In genomic region chr9:108450292-108451169, GRCm38 (mm10) we compare ENCODE assay signal across 8 mouse cellular contexts. TPM values are rescaled to one million over a fixed set of nuclear protein-coding genes. Genes with fewer than 3 reads are reported as not detected.
DNase-seq lines count a peak whose midpoint lies in the region; ATAC-seq lines count a peak whose summit lies in the region.

No protein-coding gene starts in this region.

- peak overlapping the region; percentile 98 for H3K4me2 ChIP-seq in heart, embryonic 16.5 days (ENCODE audit: low read depth, low read length)
- H3K4me2 ChIP-seq in midbrain, embryonic 14.5 days (ENCODE audit: low read length): peak overlapping the region; percentile 75

- ATAC-seq in heart, embryonic 16.5 days (replicated peaks; ENCODE audit: extremely low read depth, insufficient read depth, low FRiP score): peak; percentile 84
- peak; percentile 72 for ATAC-seq in midbrain, embryonic 14.5 days (ENCODE audit: low FRiP score, low TSS enrichment)

- 35% methylated on average over 21 of the region's 21 CpGs for WGBS in heart, embryonic 16.5 days
- 76% methylated on average over 21 of the region's 21 CpGs for WGBS in limb, embryonic 10.5 days
- WGBS in midbrain, embryonic 14.5 days: 40% methylated on average over 21 of the region's 21 CpGs

- H3K36me3 ChIP-seq in heart, embryonic 16.5 days (ENCODE audit: control insufficient read depth, insufficient read depth): peaks cover 7% of the 10 kb centered on the region; the same call in 1 of the 2 replicates
- peaks cover 8% of the 10 kb centered on the region; the same call in 1 of the 2 replicates for H3K36me3 ChIP-seq in limb, embryonic 10.5 days
- peaks cover 17% of the 10 kb centered on the region for H3K36me3 ChIP-seq in midbrain, embryonic 14.5 days (ENCODE audit: control insufficient read depth, insufficient read depth, low read length)

- no peaks in the 10 kb centered on the region for H3K9me3 ChIP-seq in heart, embryonic 16.5 days (replicated peaks; ENCODE audit: control insufficient read depth, low read length)
- no peaks in the 10 kb centered on the region for H3K9me3 ChIP-seq in limb, embryonic 10.5 days (replicated peaks)
- H3K9me3 ChIP-seq in midbrain, embryonic 14.5 days (ENCODE audit: control insufficient read depth, low read length): no peaks in the 10 kb centered on the region

- peak overlapping the region; percentile 73 for H3K4me3 ChIP-seq in heart, embryonic 16.5 days (ENCODE audit: low read length)
- H3K4me3 ChIP-seq in limb, embryonic 10.5 days: peak overlapping the region; percentile 18; the same call in 1 of the 2 replicates
- H3K4me3 ChIP-seq in midbrain, embryonic 14.5 days (replicated peaks; ENCODE audit: low read depth, low read length): peak overlapping the region; percentile 60

- peak overlapping the region; percentile 82 for H3K9ac ChIP-seq in heart, embryonic 16.5 days (ENCODE audit: low read length)
- H3K9ac ChIP-seq in midbrain, embryonic 14.5 days (replicated peaks; ENCODE audit: low read length): peak overlapping the region; percentile 75; the same call in 1 of the 2 replicates

- H3K4me1 ChIP-seq in heart, embryonic 16.5 days (ENCODE audit: control insufficient read depth, insufficient read depth, low read length): peaks cover 32% of the 10 kb centered on the region
- H3K4me1 ChIP-seq in limb, embryonic 10.5 days: peaks cover 44% of the 10 kb centered on the region
- H3K4me1 ChIP-seq in midbrain, embryonic 14.5 days (ENCODE audit: control insufficient read depth, insufficient read depth, low read length): peaks cover 42% of the 10 kb centered on the region

- DNase-seq in cerebellum, postnatal 10 days: peak; percentile 70 to 74
- DNase-seq in cerebellum, adult 8-10 months: no peak
- DNase-seq in cerebellum, postnatal 36 days: peak; percentile 21 to 37
- DNase-seq in limb, embryonic 10.5 days (ENCODE audit: low spot score): no peak
- DNase-seq in midbrain, embryonic 14.5 days: peak; percentile 89
- DNase-seq in adipocyte (ENCODE audit: low spot score): no peak
- DNase-seq in ovary, postnatal 36 days (ENCODE audit: low spot score): no peak

- H3K27me3 ChIP-seq in heart, embryonic 16.5 days (ENCODE audit: control insufficient read depth, insufficient read depth, low read length): no peaks in the 10 kb centered on the region
- H3K27me3 ChIP-seq in limb, embryonic 10.5 days (ENCODE audit: low read depth, poor library complexity, severe bottlenecking): peaks cover 13% of the 10 kb centered on the region
- no peaks in the 10 kb centered on the region for H3K27me3 ChIP-seq in midbrain, embryonic 14.5 days (ENCODE audit: control insufficient read depth, insufficient read depth, low read length)

- peak overlapping the region; percentile 90 for H3K27ac ChIP-seq in heart, embryonic 16.5 days (ENCODE audit: low read length)
- H3K27ac ChIP-seq in limb, embryonic 10.5 days: peak overlapping the region; percentile 68
- H3K27ac ChIP-seq in midbrain, embryonic 14.5 days (replicated peaks; ENCODE audit: low read depth, low read length): peak overlapping the region; percentile 90

RNA-seq across cellular contexts. Expression of gene Ccdc71, which starts 9.8 kb away (rescaled TPM):
- 39.8 and 44.3 TPM in 2 replicates for polyA plus RNA-seq in heart, embryonic 16.5 days (2015; fragmentation: Nextera tagmentation; extraction: Ambion mirVana)
- polyA plus RNA-seq in limb, embryonic 10.5 days (2016; fragmentation: Nextera tagmentation; extraction: Ambion mirVana): 62.8 and 65.8 TPM in 2 replicates
- 48.8 and 58.2 TPM in 2 replicates for polyA plus RNA-seq in midbrain, embryonic 14.5 days (2014; fragmentation: Nextera tagmentation; extraction: Ambion mirVana)

RNA-seq across cellular contexts. Expression of gene Klhdc8b, which starts 10.8 kb away (rescaled TPM):
- 103 and 110 TPM in 2 replicates for polyA plus RNA-seq in heart, embryonic 16.5 days (2015; fragmentation: Nextera tagmentation; extraction: Ambion mirVana)
- 10.9 and 17.8 TPM in 2 replicates for polyA plus RNA-seq in limb, embryonic 10.5 days (2016; fragmentation: Nextera tagmentation; extraction: Ambion mirVana)
- polyA plus RNA-seq in midbrain, embryonic 14.5 days (2014; fragmentation: Nextera tagmentation; extraction: Ambion mirVana): 59.3 and 61.2 TPM in 2 replicates

RNA-seq across cellular contexts. Expression of gene BC048562, which starts 14.2 kb away (rescaled TPM):
- not detected in 2 replicates for polyA plus RNA-seq in heart, embryonic 16.5 days (2015; fragmentation: Nextera tagmentation; extraction: Ambion mirVana)
- polyA plus RNA-seq in limb, embryonic 10.5 days (2016; fragmentation: Nextera tagmentation; extraction: Ambion mirVana): not detected in 2 replicates
- not detected in 2 replicates for polyA plus RNA-seq in midbrain, embryonic 14.5 days (2014; fragmentation: Nextera tagmentation; extraction: Ambion mirVana)

RNA-seq across cellular contexts. Expression of gene Ccdc36, which starts 22.2 kb away (rescaled TPM):
- polyA plus RNA-seq in heart, embryonic 16.5 days (2015; fragmentation: Nextera tagmentation; extraction: Ambion mirVana): 0.45 and 0.71 TPM in 2 replicates
- 1.1 and 1.3 TPM in 2 replicates for polyA plus RNA-seq in limb, embryonic 10.5 days (2016; fragmentation: Nextera tagmentation; extraction: Ambion mirVana)
- polyA plus RNA-seq in midbrain, embryonic 14.5 days (2014; fragmentation: Nextera tagmentation; extraction: Ambion mirVana): 0.98 and 1.4 TPM in 2 replicates

RNA-seq across cellular contexts. Expression of gene Lamb2, which starts 29.0 kb away (rescaled TPM):
- 67.1 and 77.7 TPM in 2 replicates for polyA plus RNA-seq in heart, embryonic 16.5 days (2015; fragmentation: Nextera tagmentation; extraction: Ambion mirVana)
- 19.7 and 31.6 TPM in 2 replicates for polyA plus RNA-seq in limb, embryonic 10.5 days (2016; fragmentation: Nextera tagmentation; extraction: Ambion mirVana)
- 9.4 and 15.9 TPM in 2 replicates for polyA plus RNA-seq in midbrain, embryonic 14.5 days (2014; fragmentation: Nextera tagmentation; extraction: Ambion mirVana)

Comparison
In these comparisons a context has a peak if more than half of its experiments do, and no peak if none do; other contexts are left out.
1. DNase-seq: peak in cerebellum, postnatal 10 days (2 of 2), cerebellum, postnatal 36 days (2 of 2) and midbrain, embryonic 14.5 days (single experiment); none in cerebellum, adult 8-10 months (single experiment), limb, embryonic 10.5 days (single experiment), adipocyte (single experiment) and ovary, postnatal 36 days (single experiment).
2. H3K4me3 ChIP-seq: peak in every context shown above with its lines; median percentile 73 in heart, embryonic 16.5 days; 60 in midbrain, embryonic 14.5 days; 18 in limb, embryonic 10.5 days.
3. Peak in every context shown above with its lines, with median percentiles within 50 percentile points of each other: H3K27ac ChIP-seq.